29 mouse cellular contexts compared by ENCODE assay signal in the genomic region with DNA sequence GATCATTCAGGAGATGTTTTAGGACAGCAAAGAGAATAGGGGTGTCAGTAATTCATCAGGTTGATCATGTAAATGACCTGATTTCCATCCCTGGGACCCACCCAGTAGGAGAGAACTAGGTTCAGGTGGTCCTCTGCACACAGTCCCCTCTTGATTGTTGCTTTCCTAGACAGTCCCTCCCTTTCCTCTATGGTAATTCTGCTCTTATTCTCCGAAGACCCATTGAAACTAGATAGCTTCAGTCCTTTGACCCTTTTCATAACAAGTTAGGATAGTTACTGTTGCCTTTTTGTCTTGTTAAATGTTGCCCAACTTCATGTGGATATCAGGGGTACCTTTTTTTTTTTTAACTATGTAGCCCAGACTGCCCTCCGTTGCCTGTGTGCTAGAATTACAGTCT. TPM values are rescaled to one million over a fixed set of nuclear protein-coding genes. Genes with fewer than 3 reads are reported as not detected.
A peak's percentile ranks its signal among the peaks of the same experiment; 100 is the strongest.
DNase-seq lines count a peak whose midpoint lies in the region; ATAC-seq and TF ChIP-seq lines count a peak whose summit lies in the region.
"Had no signal": no experiment of that assay in that cellular context is flagged by ENCODE, and none has a peak within 500 bp of the region (broad histone marks: within the 10 kb centered on the region; RNA-seq: fewer than 3 reads in every experiment).

No protein-coding gene starts in this region.

- no peak for TF ChIP-seq CTCF in ES-Bruce4 (IDR thresholded peaks at IDR 0.05; ENCODE audit: low read depth, low read length)
- TF ChIP-seq CTCF in embryonic fibroblast, embryonic 13.5 days (IDR thresholded peaks at IDR 0.05; ENCODE audit: borderline replicate concordance, insufficient read depth, low read length) = no peak
- no peak for TF ChIP-seq CTCF in liver, postnatal 0 days (IDR thresholded peaks at IDR 0.05; ENCODE audit: low read depth)

- no peak for ATAC-seq in liver, postnatal 0 days
- no peak for ATAC-seq in midbrain, embryonic 13.5 days
- ATAC-seq: forebrain, embryonic 16.5 days; hindbrain, postnatal 0 days; intestine, embryonic 15.5 days had no signal

- no peak overlapping the region for H3K9ac ChIP-seq in ES-Bruce4 (ENCODE audit: low read depth, poor library complexity, severe bottlenecking)
- H3K9ac ChIP-seq in ES-E14 (ENCODE audit: insufficient read depth, low read depth, low read length, poor library complexity, severe bottlenecking) = no peak overlapping the region
- no peak overlapping the region for H3K9ac ChIP-seq in liver, postnatal 0 days (replicated peaks)
- H3K9ac ChIP-seq in midbrain, embryonic 13.5 days (replicated peaks) = no peak overlapping the region
- H3K9ac ChIP-seq: embryonic facial prominence, embryonic 15.5 days; heart, embryonic 15.5 days; hindbrain, embryonic 13.5 days; intestine, embryonic 15.5 days had no signal

- in situ Hi-C loops in ES-E14 (cut with MboI; ENCODE audit: low sequenced_read_pairs in 2 of 2, unreplicated experiment in 2 of 2) = no loop called here

- peaks cover 56% of the 10 kb centered on the region for H3K36me3 ChIP-seq in ES-Bruce4 (ENCODE audit: control insufficient read depth, insufficient read depth, low read length, poor library complexity, severe bottlenecking)
- peaks cover 12% of the 10 kb centered on the region for H3K36me3 ChIP-seq in ES-E14 (ENCODE audit: control insufficient read depth, insufficient read depth, low read length, poor library complexity, severe bottlenecking)
- peaks cover 23% of the 10 kb centered on the region for H3K36me3 ChIP-seq in liver, postnatal 0 days (replicated peaks; ENCODE audit: insufficient read depth, low read length)
- peaks cover 22% of the 10 kb centered on the region for H3K36me3 ChIP-seq in midbrain, embryonic 13.5 days

- DNase-seq in ES-E14 (ENCODE audit: low read depth, low spot score) (no peak), MN1 (ENCODE audit: low spot score) (no peak)
- no peak for DNase-seq in liver, postnatal 0 days
- DNase-seq in layer of hippocampus, adult 11-12 months (ENCODE audit: low spot score) = no peak
- DNase-seq: adrenal gland, adult 2 months; adrenal gland, postnatal 25 days; cerebellum, adult 2 months; cerebellum, postnatal 14 days; embryo, embryonic 11 days; gastrocnemius, postnatal 14 days; heart, adult 2 months; heart, postnatal 14 days had no signal

- no peak for TF ChIP-seq EP300 in ES-Bruce4 (IDR thresholded peaks at IDR 0.05; ENCODE audit: insufficient read depth, low read depth, low read length)
- no peak for TF ChIP-seq EP300 in liver, postnatal 0 days (IDR thresholded peaks at IDR 0.05; ENCODE audit: low read depth)

- H3K4me3 ChIP-seq in ES-Bruce4 (ENCODE audit: low read depth, low read length) = no peak overlapping the region
- H3K4me3 ChIP-seq in ES-E14 (ENCODE audit: insufficient read depth in 1 of 2, low read depth in 1 of 2, low read length in 2 of 2, poor library complexity in 1 of 2, severe bottlenecking in 1 of 2) = no peak overlapping the region
- no peak overlapping the region for H3K4me3 ChIP-seq in embryonic fibroblast, embryonic 13.5 days (ENCODE audit: insufficient read depth, low read length)
- H3K4me3 ChIP-seq in liver, postnatal 0 days (ENCODE audit: low read depth, low read length) = no peak overlapping the region
- no peak overlapping the region for H3K4me3 ChIP-seq in midbrain, embryonic 13.5 days (replicated peaks)
- H3K4me3 ChIP-seq: embryonic facial prominence, embryonic 15.5 days; heart, adult 2 months; heart, embryonic 15.5 days; hindbrain, embryonic 13.5 days; intestine, embryonic 15.5 days had no signal

- 0 out of 2 replicates have a peak overlapping the region, but pooled peaks have one; percentile 29 for H3K4me2 ChIP-seq in liver, postnatal 0 days (ENCODE audit: low read depth, low read length)
- H3K4me2 ChIP-seq in midbrain, embryonic 13.5 days (replicated peaks) = no peak overlapping the region
- H3K4me2 ChIP-seq: embryonic facial prominence, embryonic 15.5 days; heart, embryonic 11.5 days; heart, embryonic 15.5 days; hindbrain, embryonic 13.5 days; intestine, embryonic 15.5 days had no signal

- H3K27me3 ChIP-seq in ES-Bruce4 (ENCODE audit: control insufficient read depth, insufficient read depth, low read length, poor library complexity, severe bottlenecking) = no peaks in the 10 kb centered on the region
- H3K27me3 ChIP-seq in liver, postnatal 0 days (ENCODE audit: insufficient read depth, low read length) = no peaks in the 10 kb centered on the region
- no peaks in the 10 kb centered on the region for H3K27me3 ChIP-seq in midbrain, embryonic 13.5 days
- H3K27me3 ChIP-seq: embryonic facial prominence, embryonic 15.5 days; heart, embryonic 15.5 days; hindbrain, embryonic 13.5 days; intestine, embryonic 15.5 days had no signal

- WGBS in liver, postnatal 0 days (ENCODE audit: insufficient replicate concordance) = 62% methylated on average over 2 of the region's 2 CpGs
- WGBS in midbrain, embryonic 13.5 days = 100% methylated on average over 2 of the region's 2 CpGs

- peak overlapping the region; percentile 19; the same call in 1 of the 2 replicates for H3K27ac ChIP-seq in ES-Bruce4 (ENCODE audit: insufficient read depth, low read length)
- H3K27ac ChIP-seq in ES-E14 (ENCODE audit: insufficient read depth, low read depth, low read length, poor library complexity, severe bottlenecking) = no peak overlapping the region
- H3K27ac ChIP-seq in embryonic fibroblast, embryonic 13.5 days (ENCODE audit: insufficient read depth, low read length) = peak overlapping the region; percentile 34; the same call in 1 of the 2 replicates
- H3K27ac ChIP-seq in liver, postnatal 0 days (ENCODE audit: low read depth) = no peak overlapping the region
- H3K27ac ChIP-seq in midbrain, embryonic 13.5 days = no peak overlapping the region
- H3K27ac ChIP-seq: embryonic facial prominence, embryonic 15.5 days; heart, adult 2 months; heart, embryonic 15.5 days; hindbrain, embryonic 13.5 days; hindbrain, postnatal 0 days; intestine, embryonic 15.5 days had no signal

- H3K9me3 ChIP-seq in ES-Bruce4 (replicated peaks; ENCODE audit: control insufficient read depth, insufficient read depth, low read length, poor library complexity, severe bottlenecking) (peaks cover 16% of the 10 kb centered on the region), ES-E14 (ENCODE audit: control insufficient read depth, insufficient read depth, low read depth, low read length) (no peaks in the 10 kb centered on the region)
- H3K9me3 ChIP-seq in liver, postnatal 0 days (ENCODE audit: low read length) = no peaks in the 10 kb centered on the region
- H3K9me3 ChIP-seq in midbrain, embryonic 13.5 days = no peaks in the 10 kb centered on the region
- H3K9me3 ChIP-seq: embryonic facial prominence, embryonic 15.5 days; heart, embryonic 15.5 days; hindbrain, embryonic 13.5 days; intestine, embryonic 15.5 days had no signal

- H3K4me1 ChIP-seq in ES-Bruce4 (ENCODE audit: control insufficient read depth, insufficient read depth, low read length) (peaks cover 1% of the 10 kb centered on the region), ES-E14 (ENCODE audit: control insufficient read depth in 2 of 2, insufficient read depth in 2 of 2, low read length in 2 of 2, poor library complexity in 1 of 2) (peaks cover 0 to 28% of the 10 kb centered on the region in 2 experiments)
- H3K4me1 ChIP-seq in embryonic fibroblast, embryonic 13.5 days (ENCODE audit: control insufficient read depth, insufficient read depth, low read length) = peaks cover 6% of the 10 kb centered on the region
- H3K4me1 ChIP-seq in liver, postnatal 0 days (ENCODE audit: insufficient read depth) = peaks cover 7% of the 10 kb centered on the region; the same call in 1 of the 2 replicates
- peaks cover 33% of the 10 kb centered on the region for H3K4me1 ChIP-seq in midbrain, embryonic 13.5 days (replicated peaks)

- TF ChIP-seq POLR2A in ES-Bruce4 (IDR thresholded peaks at IDR 0.05; ENCODE audit: insufficient read depth, low read length) = no peak
- no peak for TF ChIP-seq POLR2A in embryonic fibroblast, embryonic 13.5 days (IDR thresholded peaks at IDR 0.05; ENCODE audit: low read depth, low read length)

RNA-seq across cellular contexts. Expression of a gene that starts 5.8 kb away (rescaled TPM):
- 285 and 305 TPM in 2 replicates for polyA plus RNA-seq in ES-Bruce4 (2011; ENCODE audit: insufficient read depth, insufficient read length, low read depth, missing spikeins)
- total RNA-seq in ES-E14 (2012; rRNA removed) = 199 and 211 TPM in 2 replicates
- 159 and 181 TPM in 2 replicates for polyA plus RNA-seq in embryonic fibroblast, embryonic 13.5 days (2011; ENCODE audit: insufficient read length, low read depth, missing spikeins)
- 159 and 163 TPM in 2 replicates for polyA plus RNA-seq in liver, postnatal 0 days (2015; fragmentation: Nextera tagmentation; extraction: Ambion mirVana)
- 79.2 and 91.7 TPM in 2 replicates for polyA plus RNA-seq in midbrain, embryonic 13.5 days (2015; fragmentation: Nextera tagmentation; extraction: Ambion mirVana)

RNA-seq across cellular contexts. Expression of a gene that starts 6.1 kb away (rescaled TPM):
- polyA plus RNA-seq in ES-Bruce4 (2011; ENCODE audit: insufficient read depth, insufficient read length, low read depth, missing spikeins) = 26.7 and 32.5 TPM in 2 replicates
- total RNA-seq in ES-E14 (2012; rRNA removed) = 10.8 and 14.8 TPM in 2 replicates
- 7.4 and 10.1 TPM in 2 replicates for polyA plus RNA-seq in embryonic fibroblast, embryonic 13.5 days (2011; ENCODE audit: insufficient read length, low read depth, missing spikeins)
- polyA plus RNA-seq in liver, postnatal 0 days (2015; fragmentation: Nextera tagmentation; extraction: Ambion mirVana) = 10.7 and 13.6 TPM in 2 replicates
- polyA plus RNA-seq in midbrain, embryonic 13.5 days (2015; fragmentation: Nextera tagmentation; extraction: Ambion mirVana) = 6.4 and 7.2 TPM in 2 replicates

RNA-seq across cellular contexts. Expression of a gene that starts 38.9 kb away (rescaled TPM):
- polyA plus RNA-seq in ES-Bruce4 (2011; ENCODE audit: insufficient read depth, insufficient read length, low read depth, missing spikeins) = 3.5 and 5.7 TPM in 2 replicates
- total RNA-seq in ES-E14 (2012; rRNA removed) = 97.8 and 145 TPM in 2 replicates
- polyA plus RNA-seq in embryonic fibroblast, embryonic 13.5 days (2011; ENCODE audit: insufficient read length, low read depth, missing spikeins) = not detected in 2 replicates
- 5.8 and 5.9 TPM in 2 replicates for polyA plus RNA-seq in liver, postnatal 0 days (2015; fragmentation: Nextera tagmentation; extraction: Ambion mirVana)
- polyA plus RNA-seq in midbrain, embryonic 13.5 days (2015; fragmentation: Nextera tagmentation; extraction: Ambion mirVana) = not detected in 2 replicates
- total RNA-seq: adrenal gland, adult 2 months; adrenal gland, postnatal 25 days; common myeloid progenitor, adult 5-6 weeks; gastrocnemius, adult 18-20 months; heart, adult 2 months; heart, postnatal 14 days; hematopoietic stem cell, adult 5-6 weeks; hindbrain, postnatal 0 days had no signal
- polyA plus RNA-seq: adrenal gland, adult 2 months; cerebellum, adult 2 months; embryonic facial prominence, embryonic 11.5 days; forebrain, embryonic 11.5 days; forebrain, embryonic 16.5 days; frontal cortex, adult 2 months; gonadal fat pad, adult 2 months; heart, adult 2 months; heart, embryonic 11.5 days; heart, embryonic 15.5 days; hindbrain, embryonic 13.5 days; hindbrain, postnatal 0 days; intestine, embryonic 15.5 days had no signal

RNA-seq across cellular contexts. Expression of a gene that starts 58.2 kb away (rescaled TPM):
- 2.2 and 3.2 TPM in 2 replicates for polyA plus RNA-seq in ES-Bruce4 (2011; ENCODE audit: insufficient read depth, insufficient read length, low read depth, missing spikeins)
- total RNA-seq in ES-E14 (2012; rRNA removed) = 2.4 and 3.9 TPM in 2 replicates
- polyA plus RNA-seq in embryonic fibroblast, embryonic 13.5 days (2011; ENCODE audit: insufficient read length, low read depth, missing spikeins) = 6.6 and 10.8 TPM in 2 replicates
- polyA plus RNA-seq in liver, postnatal 0 days (2015; fragmentation: Nextera tagmentation; extraction: Ambion mirVana) = 0.34 and 0.72 TPM in 2 replicates
- 57.7 and 61.2 TPM in 2 replicates for polyA plus RNA-seq in midbrain, embryonic 13.5 days (2015; fragmentation: Nextera tagmentation; extraction: Ambion mirVana)
- total RNA-seq: common myeloid progenitor, adult 5-6 weeks; hematopoietic stem cell, adult 5-6 weeks had no signal

RNA-seq across cellular contexts. Expression of a gene that starts 58.9 kb away (rescaled TPM):
- 1.3 and 1.7 TPM in 2 replicates for polyA plus RNA-seq in ES-Bruce4 (2011; ENCODE audit: insufficient read depth, insufficient read length, low read depth, missing spikeins)
- total RNA-seq in ES-E14 (2012; rRNA removed) = 17.4 and 41.2 TPM in 2 replicates
- polyA plus RNA-seq in embryonic fibroblast, embryonic 13.5 days (2011; ENCODE audit: insufficient read length, low read depth, missing spikeins) = not detected in 2 replicates
- polyA plus RNA-seq in liver, postnatal 0 days (2015; fragmentation: Nextera tagmentation; extraction: Ambion mirVana) = 3.2 and 3.3 TPM in 2 replicates
- polyA plus RNA-seq in midbrain, embryonic 13.5 days (2015; fragmentation: Nextera tagmentation; extraction: Ambion mirVana) = 4.9 and 5.5 TPM in 2 replicates
- total RNA-seq: common myeloid progenitor, adult 5-6 weeks; hematopoietic stem cell, adult 5-6 weeks had no signal

Comparison
In these comparisons a context has a peak if more than half of its experiments do, and no peak if none do; other contexts are left out.
1. H3K27ac ChIP-seq: peak in ES-Bruce4 (single experiment) and embryonic fibroblast, embryonic 13.5 days (single experiment); none in ES-E14 (single experiment), liver, postnatal 0 days (single experiment) and midbrain, embryonic 13.5 days (single experiment).